Mouse (Mus musculus) spleen, adult 12 weeks (tissue): Measurements from ENCODE around the gene Pgc.

ENCODE experiments used
- DNase-seq: peaks from one replicate; pipeline ENCODE4 v3.0.0; 2022; ENCODE audit warnings: low spot score

The Pgc gene

DNA sequence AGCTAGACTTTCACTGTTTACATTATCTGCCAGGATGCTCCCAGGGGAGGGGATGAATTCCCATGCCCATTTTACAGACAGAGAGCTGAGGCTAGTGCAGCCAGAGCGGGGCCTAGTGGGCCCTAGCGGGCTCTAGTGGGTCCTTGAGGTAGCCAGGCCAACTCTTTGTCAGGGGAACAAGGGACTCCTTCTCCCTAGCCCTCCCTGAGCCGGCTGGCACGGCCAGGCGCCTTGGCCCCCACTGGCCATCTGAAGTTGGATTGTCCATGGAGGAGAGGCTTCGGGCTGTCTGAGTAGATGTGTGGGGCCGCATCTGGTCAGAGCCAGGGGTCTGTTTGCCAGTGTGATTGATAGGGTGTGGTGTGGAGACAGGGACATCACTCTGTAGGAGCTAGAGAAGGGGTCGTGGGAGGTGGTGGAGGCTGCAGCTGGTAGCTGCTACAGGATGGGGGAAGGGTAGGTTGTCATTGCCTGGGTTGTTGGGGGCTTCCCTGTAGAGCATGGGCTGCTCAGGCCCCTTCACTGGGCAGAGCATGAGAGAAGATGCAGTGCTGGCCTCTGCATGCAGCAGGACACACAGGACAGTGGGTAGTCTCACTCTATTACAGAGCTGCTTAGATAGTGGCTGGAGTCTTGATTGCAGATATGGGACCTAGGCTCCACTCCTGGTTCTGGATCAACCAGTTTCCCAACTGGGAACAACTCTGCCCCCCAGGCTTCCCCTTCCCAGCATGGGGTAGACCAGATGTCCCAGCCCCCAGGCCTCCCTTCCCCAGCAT lies 57.0 kb downstream of the Pgc start:
- DNase-seq = no peak
